Mouse (Mus musculus): ENCODE results near the gene Eif4b. TPM values are rescaled to one million over a fixed set of nuclear protein-coding genes. Genes with fewer than 3 reads are reported as not detected.

The Eif4b gene
- polyA plus RNA-seq, 1 experiment from 2014 or later, result 133 TPM

DNA sequence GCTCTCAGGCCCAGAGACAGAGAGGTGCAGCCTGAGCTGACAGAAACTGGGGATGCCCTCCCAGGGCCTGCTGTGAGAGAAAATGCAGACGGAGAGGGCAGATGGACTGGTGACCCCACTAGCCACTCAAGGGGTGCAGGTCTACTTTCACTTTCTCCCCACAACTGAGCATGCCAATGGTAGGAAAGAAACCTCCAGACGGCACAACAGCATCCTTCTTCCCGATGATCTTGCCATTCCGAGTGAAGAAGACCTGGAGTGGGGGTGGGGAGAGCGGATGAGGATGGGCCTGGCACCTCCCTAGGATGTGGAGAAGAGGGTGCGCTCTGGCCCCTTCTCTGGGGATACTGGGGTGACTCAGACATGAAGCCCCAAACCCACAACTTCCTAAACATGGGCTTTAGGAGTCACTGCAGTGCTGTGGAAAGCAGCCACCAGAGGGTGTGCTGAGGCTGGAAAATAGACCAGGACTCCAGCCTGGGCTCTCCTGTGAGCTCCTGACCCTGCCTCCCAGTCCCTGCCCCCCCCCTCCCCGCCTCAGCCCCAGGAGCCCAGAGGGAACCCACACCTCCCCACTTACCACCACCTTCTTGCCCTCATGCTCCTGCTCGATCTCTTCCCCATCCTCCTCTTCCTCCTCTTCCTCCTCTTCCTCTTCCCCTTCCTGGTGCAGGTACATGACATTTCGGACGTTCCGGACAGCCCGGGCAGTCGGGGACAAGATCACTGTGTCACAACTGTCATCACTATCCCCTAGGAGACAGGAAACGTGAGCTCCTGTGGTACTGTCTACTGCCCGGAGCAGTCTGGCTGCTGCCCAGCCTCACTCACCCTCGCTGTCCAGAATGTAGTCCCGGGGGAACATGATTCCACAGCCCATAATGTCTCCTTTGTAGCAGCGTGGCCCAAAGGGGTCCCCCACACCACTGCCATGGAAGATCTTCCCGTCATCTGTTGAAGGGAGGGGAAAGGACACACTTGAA, 44.2 kb downstream of the Eif4b start:
- 84% methylated on average over 19 of the region's 19 CpGs for WGBS
- H3K27ac ChIP-seq, result no peak overlapping the region
- H3K4me3 ChIP-seq, result no peak overlapping the region
- DNase-seq (ENCODE audit: low spot score), result no peak
- no peaks in the 10 kb centered on the region for H3K9me3 ChIP-seq (replicated peaks)
- no peaks in the 10 kb centered on the region for H3K27me3 ChIP-seq (ENCODE audit: low read depth, poor library complexity, severe bottlenecking)
- H3K4me1 ChIP-seq, result peaks cover 12% of the 10 kb centered on the region
- peaks cover 98% of the 10 kb centered on the region for H3K36me3 ChIP-seq

DNA sequence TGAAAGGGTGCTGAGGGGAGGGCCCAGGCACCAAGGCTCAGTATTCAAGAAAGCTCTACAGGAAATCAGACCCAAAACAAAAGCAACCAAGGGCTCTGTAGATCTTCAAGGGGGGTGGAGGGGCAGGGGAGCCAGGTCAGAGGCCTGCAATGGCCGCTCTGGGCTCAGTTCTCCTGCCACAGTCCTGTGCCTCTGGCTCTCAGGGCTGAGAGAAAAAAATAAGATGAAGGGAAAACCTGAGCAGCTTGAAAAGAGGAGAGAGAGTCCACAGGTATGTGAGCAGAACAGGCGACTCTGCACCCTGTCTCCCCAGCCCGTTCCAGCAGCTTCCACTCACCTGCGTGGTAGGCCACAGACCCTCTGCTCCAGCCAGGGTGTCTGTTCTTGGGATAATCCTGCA, 45.0 kb downstream of the Eif4b start:
- Histone ChIP-seq H3K4me3 (no peak overlapping the region), H3K27ac (no peak overlapping the region), H3K27me3 (ENCODE audit: low read depth, poor library complexity, severe bottlenecking) (no peaks in the 10 kb centered on the region), H3K36me3 (peaks cover 95% of the 10 kb centered on the region), H3K9me3 (replicated peaks) (no peaks in the 10 kb centered on the region), H3K4me1 (peaks cover 6% of the 10 kb centered on the region; the same call in 1 of the 2 replicates)
- WGBS, result 85% methylated on average over 4 of the region's 4 CpGs
- DNase-seq (ENCODE audit: low spot score), result no peak

DNA sequence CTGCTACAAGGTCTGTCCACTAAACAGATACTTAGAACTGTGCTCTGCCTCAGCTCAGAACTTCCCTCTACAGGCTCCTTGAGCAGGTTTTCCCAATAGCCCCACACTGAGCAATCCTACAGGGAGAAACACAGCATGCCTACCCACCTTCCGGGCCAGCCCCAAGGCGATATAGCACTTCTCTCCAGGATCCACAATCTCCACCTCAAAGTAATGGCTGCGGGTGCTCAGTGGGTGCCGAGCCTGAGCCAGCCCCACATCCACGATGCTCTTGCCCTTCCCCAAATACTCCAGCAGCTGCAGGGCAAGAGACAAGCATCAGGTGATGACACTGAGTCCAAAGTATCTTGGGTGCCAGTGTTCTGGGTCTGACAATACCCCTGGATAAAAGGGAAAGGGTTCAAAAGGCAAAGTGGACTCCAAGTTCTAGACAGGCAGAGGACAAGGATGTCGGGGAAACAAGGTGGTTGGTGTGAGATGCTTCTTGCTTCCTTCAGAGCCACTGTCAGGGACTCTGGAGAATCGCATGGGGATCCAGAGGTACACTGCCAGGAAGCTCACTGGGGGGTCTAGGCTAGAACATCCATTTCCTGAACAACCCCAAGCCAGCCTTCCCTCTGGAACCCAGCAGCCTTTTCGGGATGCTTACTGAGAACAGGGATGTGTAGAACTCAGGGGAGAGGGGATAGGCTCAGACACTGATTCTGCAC, 45.7 kb downstream of the Eif4b start:
- 71% methylated on average over 8 of the region's 8 CpGs for WGBS
- DNase-seq (ENCODE audit: low spot score), result no peak
- peaks cover 90% of the 10 kb centered on the region for H3K36me3 ChIP-seq

DNA sequence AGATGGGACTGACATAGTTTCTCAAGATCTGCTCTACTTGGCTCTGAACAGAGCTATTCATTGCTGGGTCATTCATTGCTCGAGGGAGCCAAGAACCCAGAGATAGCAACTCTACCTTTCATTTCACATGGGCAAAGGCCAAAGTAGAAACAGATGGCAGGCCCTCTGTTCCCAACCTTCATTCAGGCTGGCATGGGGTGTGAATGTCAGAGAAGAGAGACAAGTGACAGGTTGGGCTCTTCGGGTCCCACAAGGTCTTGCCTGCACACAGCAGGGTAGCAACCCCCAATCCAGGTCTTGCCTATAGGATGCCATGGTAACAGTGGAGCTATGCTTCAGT, 46.2 kb downstream of the Eif4b start:
- H3K4me3 ChIP-seq, result no peak overlapping the region
- WGBS, result 74% methylated on average over 2 of the region's 2 CpGs
- peaks cover 5% of the 10 kb centered on the region; the same call in 1 of the 2 replicates for H3K4me1 ChIP-seq
- no peak for DNase-seq (ENCODE audit: low spot score)
- H3K27ac ChIP-seq, result no peak overlapping the region
- H3K36me3 ChIP-seq, result peaks cover 90% of the 10 kb centered on the region
- H3K9me3 ChIP-seq (replicated peaks), result no peaks in the 10 kb centered on the region
- no peaks in the 10 kb centered on the region for H3K27me3 ChIP-seq (ENCODE audit: low read depth, poor library complexity, severe bottlenecking)

More for the DNA sequence above, 45.7 kb downstream of the Eif4b start:
- Histone ChIP-seq H3K27ac (no peak overlapping the region), H3K4me1 (peaks cover 5% of the 10 kb centered on the region; the same call in 1 of the 2 replicates), H3K27me3 (ENCODE audit: low read depth, poor library complexity, severe bottlenecking) (no peaks in the 10 kb centered on the region), H3K4me3 (no peak overlapping the region), H3K9me3 (replicated peaks) (no peaks in the 10 kb centered on the region)

DNA sequence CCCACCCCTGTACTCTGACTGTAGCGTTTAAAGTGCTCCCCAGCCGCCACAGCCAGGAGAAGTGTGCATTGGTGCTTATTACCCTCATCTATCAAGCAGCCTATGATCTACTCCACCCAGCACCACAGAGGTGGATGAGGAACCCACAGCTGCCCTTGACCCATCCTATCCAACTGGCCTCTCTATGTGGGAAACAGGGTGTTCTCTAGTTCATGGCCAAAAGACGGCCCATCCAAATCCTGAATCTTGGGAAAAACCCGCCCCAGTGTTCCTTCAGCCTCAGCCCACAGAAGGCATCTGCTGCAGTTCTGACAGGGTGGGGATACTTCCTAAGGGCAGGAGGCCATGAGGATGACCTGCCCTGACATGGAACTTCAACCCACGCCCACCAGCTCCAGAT, 47.0 kb downstream of the Eif4b start:
- Histone ChIP-seq H3K27me3 (ENCODE audit: low read depth, poor library complexity, severe bottlenecking) (no peaks in the 10 kb centered on the region), H3K9me3 (replicated peaks) (no peaks in the 10 kb centered on the region), H3K4me1 (peaks cover 5% of the 10 kb centered on the region; the same call in 1 of the 2 replicates), H3K27ac (no peak overlapping the region), H3K4me3 (no peak overlapping the region), H3K36me3 (peaks cover 90% of the 10 kb centered on the region)
- WGBS, result 88% methylated on average over 5 of the region's 5 CpGs
- no peak for DNase-seq (ENCODE audit: low spot score)

DNA sequence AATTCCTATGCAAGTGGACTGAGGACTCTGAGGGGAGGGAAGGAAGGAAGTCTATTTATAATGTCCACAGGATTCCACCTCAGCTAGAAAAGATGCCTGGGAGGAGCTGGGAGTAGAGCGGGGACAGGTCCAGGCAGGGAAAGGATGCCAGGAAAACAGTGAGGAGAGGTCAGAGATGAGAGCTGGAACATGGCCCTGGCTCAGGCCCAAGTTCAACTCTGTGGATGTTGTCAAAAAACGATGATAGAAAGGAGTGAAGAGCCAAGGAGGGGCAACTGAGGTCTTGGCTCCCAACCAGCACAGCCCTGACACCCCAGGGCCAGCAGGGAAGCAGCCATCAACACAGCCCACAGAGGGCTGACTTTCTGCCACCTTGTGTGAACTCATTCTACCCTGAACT, 52.7 kb downstream of the Eif4b start:
- DNase-seq (ENCODE audit: low spot score), result no peak
- peaks cover 5% of the 10 kb centered on the region; the same call in 1 of the 2 replicates for H3K4me1 ChIP-seq
- peaks cover 88% of the 10 kb centered on the region for H3K36me3 ChIP-seq
- 76% methylated on average over 2 of the region's 2 CpGs for WGBS
- no peaks in the 10 kb centered on the region for H3K9me3 ChIP-seq (replicated peaks)
- no peak overlapping the region for H3K4me3 ChIP-seq
- no peaks in the 10 kb centered on the region for H3K27me3 ChIP-seq (ENCODE audit: low read depth, poor library complexity, severe bottlenecking)
- no peak overlapping the region for H3K27ac ChIP-seq

- H3K27ac ChIP-seq, result no peak overlapping the region
- no peaks in the 10 kb centered on the region for H3K9me3 ChIP-seq (replicated peaks)
- DNase-seq (ENCODE audit: low spot score), result no peak
- peaks cover 51% of the 10 kb centered on the region for H3K36me3 ChIP-seq
- no peak overlapping the region for H3K4me3 ChIP-seq
- 90% methylated on average over 9 of the region's 9 CpGs for WGBS
- H3K4me1 ChIP-seq, result peaks cover 22% of the 10 kb centered on the region
- no peaks in the 10 kb centered on the region for H3K27me3 ChIP-seq (ENCODE audit: low read depth, poor library complexity, severe bottlenecking)
These were observed 59.7 kb downstream of the Eif4b start for GRCm38 (mm10) chr15:102133314-102133713.

GRCm38 (mm10) chr15:102134709-102135108, 61.1 kb downstream of the Eif4b start:
- Histone ChIP-seq H3K9me3 (replicated peaks) (no peaks in the 10 kb centered on the region), H3K27ac (no peak overlapping the region)
- whole genome bisulfite sequencing, result 91% methylated on average over 2 of the region's 2 CpGs

GRCm38 (mm10) chr15:102135522-102136128, 62.1 kb downstream of the Eif4b start:
- H3K9me3 ChIP-seq (replicated peaks), result no peaks in the 10 kb centered on the region
- 4% methylated on average over 35 of the region's 35 CpGs for WGBS
- DNase-seq (ENCODE audit: low spot score), result no peak

More at GRCm38 (mm10) chr15:102134709-102135108, 61.1 kb downstream of the Eif4b start:
- peaks cover 37% of the 10 kb centered on the region for H3K36me3 ChIP-seq
- H3K27me3 ChIP-seq (ENCODE audit: low read depth, poor library complexity, severe bottlenecking), result no peaks in the 10 kb centered on the region
- no peak overlapping the region for H3K4me3 ChIP-seq
- H3K4me1 ChIP-seq, result peaks cover 22% of the 10 kb centered on the region
- DNase-seq (ENCODE audit: low spot score), result no peak

DNA sequence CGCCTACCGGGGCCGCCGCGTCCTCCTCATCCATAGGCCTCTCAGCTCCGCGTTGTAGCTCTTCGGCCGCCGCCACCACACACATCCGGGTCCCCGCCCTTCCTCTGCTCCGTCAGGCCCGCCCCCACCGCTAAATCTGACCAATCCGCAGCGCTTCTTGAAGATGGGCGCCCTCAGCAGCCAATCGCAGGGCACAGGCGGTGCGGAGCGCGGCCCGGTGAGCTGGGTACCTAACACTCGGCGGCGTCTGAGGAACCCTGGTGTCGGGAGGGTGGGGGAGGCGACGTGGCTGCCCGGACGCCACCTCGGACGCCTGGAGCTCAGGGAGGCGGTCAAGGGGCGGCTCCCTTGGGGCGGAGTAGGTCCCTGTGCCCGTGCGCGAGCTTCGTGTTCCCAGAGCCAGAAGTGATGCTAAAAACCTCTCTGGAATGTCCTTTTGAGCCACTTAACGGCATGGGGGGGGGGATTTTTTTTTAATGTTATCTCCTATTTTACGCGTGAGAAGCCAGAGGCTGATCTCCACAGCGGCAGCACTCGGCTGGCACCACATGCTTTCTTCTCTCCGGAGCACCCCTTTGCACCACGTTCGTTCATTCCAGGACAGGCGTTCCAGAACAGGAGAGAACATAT, 62.7 kb downstream of the Eif4b start, which contains the start of gene Spryd3:
TSS of gene Spryd3 (minus strand) at position 106 of the 630 bp plus-strand sequence.
- DNase-seq (ENCODE audit: low spot score), result peak; percentile 99
- no peaks in the 10 kb centered on the region for H3K9me3 ChIP-seq (replicated peaks)
- H3K36me3 ChIP-seq, result peaks cover 22% of the 10 kb centered on the region
- peak within 1 kb of the TSS; percentile 81 for H3K4me3 ChIP-seq
- no peaks in the 10 kb centered on the region for H3K27me3 ChIP-seq (ENCODE audit: low read depth, poor library complexity, severe bottlenecking)
- WGBS, result under 1% methylated on average over 50 of the region's 50 CpGs
- peak within 1 kb of the TSS; percentile 93 for H3K27ac ChIP-seq
- peaks cover 22% of the 10 kb centered on the region for H3K4me1 ChIP-seq

More at GRCm38 (mm10) chr15:102135522-102136128, 62.1 kb downstream of the Eif4b start:
- Histone ChIP-seq H3K36me3 (peaks cover 28% of the 10 kb centered on the region), H3K4me3 (peak overlapping the region; percentile 81), H3K27ac (peak overlapping the region; percentile 93), H3K27me3 (ENCODE audit: low read depth, poor library complexity, severe bottlenecking) (no peaks in the 10 kb centered on the region), H3K4me1 (peaks cover 22% of the 10 kb centered on the region)

DNA sequence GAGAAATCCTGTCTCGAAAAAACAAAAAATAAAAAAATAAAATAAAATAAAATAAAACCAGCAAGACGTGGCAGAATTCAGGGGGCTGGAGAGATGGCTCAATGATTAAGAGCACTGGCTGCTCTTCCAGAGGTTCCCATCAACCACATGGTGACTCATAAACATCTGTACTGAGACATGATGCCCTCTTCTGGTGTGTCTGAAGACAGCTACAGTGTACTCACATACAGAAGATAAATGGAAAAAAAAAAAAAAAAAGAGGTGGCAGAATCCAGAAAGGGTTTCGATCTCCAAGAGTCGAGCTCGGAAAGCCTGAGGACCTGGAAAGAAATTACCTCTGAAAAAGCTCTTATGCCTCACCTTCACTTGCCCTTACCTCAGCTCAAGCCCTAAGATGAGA, 67.5 kb downstream of the Eif4b start:
- Histone ChIP-seq H3K36me3 (no peaks in the 10 kb centered on the region), H3K4me1 (peaks cover 22% of the 10 kb centered on the region), H3K9me3 (replicated peaks) (no peaks in the 10 kb centered on the region), H3K27me3 (ENCODE audit: low read depth, poor library complexity, severe bottlenecking) (peaks cover 44% of the 10 kb centered on the region), H3K4me3 (no peak overlapping the region), H3K27ac (no peak overlapping the region)
- no peak for DNase-seq (ENCODE audit: low spot score)
- 92% methylated on average over 5 of the region's 5 CpGs for WGBS

Data from limb, embryonic 10.5 days (tissue).